Mouse (Mus musculus) NIH3T3 (cell line): ENCODE data around the gene Ufc1.
A peak's percentile ranks its signal among the peaks of the same experiment; 100 is the strongest.
"Not testable (repeated sequence)": the region's sequence is repeated elsewhere in the genome, so short reads cannot be mapped to it uniquely, and the experiment has no call there.

Experiments used
- DNase-seq: peaks from one replicate; pipeline ENCODE4 v3.0.0-alpha.2; 2012; ENCODE audit warnings: low read depth

Gene Ufc1

DNA sequence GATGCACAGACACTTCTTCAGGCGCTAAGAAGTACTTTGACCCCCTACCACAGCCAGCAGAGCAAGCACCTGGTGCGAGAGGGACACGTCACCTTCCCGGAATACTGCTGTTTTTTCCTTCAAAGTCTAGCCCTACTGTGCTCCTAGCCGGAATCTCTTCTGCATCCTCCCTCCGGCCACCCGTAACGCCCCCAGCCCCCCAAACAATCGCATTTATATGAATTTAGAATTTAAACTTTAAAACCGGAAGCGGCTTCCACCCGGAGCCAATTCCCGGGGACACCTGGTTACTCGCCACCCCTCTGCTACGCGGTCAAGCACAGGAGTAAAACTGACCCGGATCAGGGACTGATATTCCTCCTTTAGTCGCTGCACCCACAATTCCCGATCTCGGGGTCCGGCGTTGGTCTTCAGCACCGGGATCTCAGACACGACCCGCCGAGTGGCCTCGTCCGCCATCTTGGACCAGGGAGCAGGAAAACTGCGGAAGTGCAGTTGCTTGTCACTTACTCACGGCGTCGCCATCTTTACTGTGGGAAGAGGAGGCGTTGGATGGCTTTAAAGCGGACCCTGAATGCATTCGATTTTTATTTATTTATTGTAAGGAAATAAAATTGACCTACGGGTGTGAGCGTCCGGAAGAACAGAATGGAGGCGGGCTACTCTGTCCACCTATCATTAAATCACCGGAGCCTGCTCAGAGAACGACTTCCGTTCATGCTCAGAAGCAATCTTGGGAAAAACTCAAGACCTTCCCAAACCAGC lies at the start of gene Ufc1:
Gene Ufc1 (minus strand): TSS at position 727 of the 765 bp plus-strand sequence.
- DNase-seq: peak; percentile 94

DNA sequence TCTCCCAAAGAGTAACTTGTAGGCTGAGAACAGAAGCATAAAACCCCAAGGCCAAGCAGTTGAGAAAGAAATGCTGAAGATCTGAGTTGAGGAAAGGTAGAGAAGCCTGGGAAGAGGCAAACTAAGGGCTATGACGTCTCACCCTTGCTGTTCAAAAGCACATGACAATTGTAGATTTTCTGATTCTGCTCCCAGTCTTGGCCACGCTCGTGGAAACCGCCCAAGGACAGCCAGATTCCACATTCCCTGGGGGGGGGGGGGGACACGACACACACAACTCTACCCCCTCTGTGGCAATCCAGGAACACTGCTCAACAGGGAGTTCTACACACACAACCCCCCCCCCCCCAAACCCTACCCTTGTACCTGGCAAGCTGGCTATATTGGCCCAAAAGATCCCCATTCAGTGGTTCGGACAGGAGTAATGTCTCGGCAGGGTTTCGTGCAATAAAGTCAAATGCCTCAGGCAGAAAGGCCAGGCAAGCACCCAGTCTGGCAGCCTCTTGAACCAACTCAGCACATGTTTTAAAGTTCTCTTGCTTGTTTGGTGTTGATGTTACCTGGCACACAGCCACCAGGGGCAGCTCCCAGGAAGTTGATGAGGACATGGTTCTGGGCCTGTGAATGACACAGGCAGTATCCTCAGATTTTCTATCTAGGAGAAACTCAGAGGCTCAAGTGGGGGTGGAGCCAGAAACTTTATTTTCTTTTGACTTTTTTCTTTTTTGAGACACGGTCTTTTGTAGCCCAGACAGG lies 49.3 kb upstream of the Ufc1 start:
- peak; percentile 81 for DNase-seq

GRCm38 (mm10) chr1:171342262-171343207 lies 47.7 kb upstream of the Ufc1 start:
- DNase-seq: no peak

DNA sequence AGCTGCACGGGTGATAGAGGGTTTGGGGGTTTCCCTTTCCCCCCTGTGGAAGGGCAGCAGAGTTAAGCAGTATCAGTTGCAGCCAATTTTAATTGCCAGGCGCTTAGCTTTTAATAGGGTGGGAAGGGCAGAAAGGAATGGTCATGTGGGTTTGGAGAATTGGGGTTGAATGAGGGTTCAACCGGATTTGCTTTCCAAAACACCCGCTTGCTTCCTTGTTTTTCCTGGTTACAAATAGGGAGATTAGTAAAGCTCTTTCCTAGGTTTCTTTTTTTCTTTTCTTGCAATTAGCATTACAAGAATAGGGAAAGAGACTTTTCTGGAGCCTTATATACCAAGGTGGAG lies 35.4 kb upstream of the Ufc1 start:
- DNase-seq: peak; percentile 52

DNA sequence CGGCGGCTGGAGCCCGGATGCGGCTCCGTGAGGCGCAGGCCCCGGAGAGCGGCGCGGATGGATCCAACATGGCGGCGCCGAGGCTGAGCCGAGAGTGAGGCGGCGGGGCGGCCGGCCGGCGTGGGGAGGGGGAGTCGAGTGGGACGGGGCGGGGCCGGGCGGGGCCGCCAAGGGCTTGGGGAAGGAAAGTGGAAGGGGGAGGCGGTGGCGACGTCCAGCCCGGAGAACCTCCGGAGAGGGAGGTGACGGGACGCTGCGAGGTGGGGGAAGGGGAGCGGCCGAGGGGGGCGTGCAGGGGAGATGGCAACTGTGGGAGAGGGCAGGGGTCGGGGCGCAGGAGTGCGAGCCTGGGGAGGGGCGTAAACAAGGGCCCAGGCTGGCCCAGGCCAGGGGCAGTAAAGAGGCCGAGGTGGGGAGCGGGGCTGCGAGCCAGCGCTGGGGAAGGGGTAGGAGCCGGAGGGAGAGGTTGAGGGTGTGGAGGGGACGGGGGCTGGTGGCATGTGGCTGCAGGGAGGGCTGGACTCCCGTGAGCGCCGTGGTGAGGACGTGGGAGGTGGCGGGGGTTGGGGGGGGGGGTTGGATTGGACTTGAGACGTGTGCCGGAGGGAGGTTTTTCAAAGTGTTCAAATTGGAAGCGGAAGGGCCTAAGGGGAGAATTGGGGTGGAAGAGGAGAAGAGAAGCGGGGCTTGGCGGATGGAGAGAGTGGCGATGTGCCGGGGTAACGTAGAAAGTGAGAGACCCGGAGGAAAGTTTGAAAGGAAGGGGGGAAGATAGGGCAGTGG lies 34.8 kb upstream of the Ufc1 start:
- peak; percentile 56 for DNase-seq

DNA sequence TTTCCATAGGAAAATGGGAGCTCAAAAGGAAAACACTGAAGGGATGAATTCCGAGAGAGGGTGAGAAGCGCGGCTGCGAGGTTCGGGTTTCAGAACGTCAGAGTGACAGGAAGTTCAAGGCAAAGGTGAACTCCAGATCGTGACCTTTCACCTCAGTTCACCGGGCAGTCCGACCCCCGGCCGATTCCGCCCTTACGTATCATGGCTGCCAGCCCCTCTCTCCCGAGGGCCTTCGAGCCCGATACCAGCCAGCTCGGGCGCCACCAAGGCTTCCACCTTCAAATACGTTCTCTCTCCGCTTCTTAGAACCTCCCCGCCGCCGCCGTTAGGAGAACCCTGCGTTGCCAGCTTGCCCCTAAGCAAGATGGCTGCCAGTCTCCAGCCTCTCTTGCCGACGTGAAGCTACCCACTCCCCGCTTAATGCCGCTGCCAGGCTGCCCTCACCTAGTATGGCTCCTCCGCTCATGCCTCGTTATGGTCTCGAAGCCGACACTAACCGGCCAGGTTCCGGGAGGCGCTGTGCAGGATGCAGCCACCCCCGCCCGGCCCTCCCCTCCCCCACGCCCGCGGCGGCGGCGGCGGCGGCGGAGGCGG lies 34.1 kb upstream of the Ufc1 start, which contains the start of gene Dedd:
Gene Dedd (plus strand): TSS at position 307 of the 594 bp plus-strand sequence.
- DNase-seq: peak; percentile 96

- DNase-seq: peak; percentile 61
Observed at GRCm38 (mm10) chr1:171328244-171328643, 33.4 kb upstream of the Ufc1 start.

DNA sequence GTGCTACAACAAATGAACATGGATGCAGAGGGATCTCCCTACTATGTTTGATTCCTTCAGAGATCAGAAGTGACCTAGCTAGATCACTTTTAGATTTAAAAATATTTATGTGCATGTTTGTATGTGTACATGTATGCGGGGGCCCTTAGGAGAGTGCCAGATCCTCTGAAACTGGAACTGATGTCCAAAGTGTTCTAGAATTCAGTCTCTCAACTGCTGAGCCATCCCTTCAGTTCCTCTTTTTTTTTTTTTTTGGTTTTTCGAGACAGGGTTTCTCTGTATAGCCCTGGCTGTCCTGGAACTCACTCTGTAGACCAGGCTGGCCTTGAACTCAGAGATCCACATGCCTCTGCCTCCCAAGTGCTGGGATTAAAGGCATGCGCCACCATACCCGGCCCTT lies 31.8 kb upstream of the Ufc1 start:
- not testable (repeated sequence) for DNase-seq

DNA sequence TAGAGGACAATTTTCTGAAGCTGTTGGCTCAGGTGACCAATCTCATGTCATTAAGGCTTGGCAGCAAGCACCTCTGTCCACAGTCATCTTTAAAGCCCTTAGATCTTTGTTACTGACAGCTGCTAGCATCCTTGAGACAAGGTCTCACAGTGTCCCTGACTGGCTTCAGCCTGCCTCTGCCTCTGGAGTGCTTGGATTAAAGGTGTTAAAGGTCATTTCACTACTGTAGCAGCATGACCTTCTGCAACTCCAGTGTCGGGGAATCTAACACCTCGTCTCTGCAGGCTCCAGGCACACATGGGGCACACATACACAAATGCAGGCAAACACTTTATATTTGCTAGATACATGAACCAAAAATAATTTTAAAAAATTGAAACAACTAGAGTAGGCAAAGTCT lies 30.7 kb upstream of the Ufc1 start:
- no peak for DNase-seq

DNA sequence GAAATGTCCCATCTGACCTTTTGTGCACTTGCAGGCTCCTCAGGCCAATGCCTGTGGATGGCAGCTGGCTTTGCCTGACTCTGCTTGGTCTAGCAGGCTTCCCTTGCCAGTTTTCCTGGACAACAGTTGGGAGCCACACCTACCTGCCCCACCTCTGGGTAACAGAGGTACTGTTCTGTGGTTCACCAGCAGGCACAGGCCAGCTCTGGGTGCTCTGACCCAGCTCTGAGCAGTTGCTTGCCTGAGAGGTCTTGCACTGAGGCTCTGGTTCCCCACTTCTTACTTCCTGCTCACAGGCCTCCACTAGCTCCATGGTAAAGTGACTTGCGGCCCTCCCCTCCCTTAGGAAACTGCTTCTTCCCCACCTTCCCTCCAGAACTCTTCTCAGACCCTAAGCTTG lies 27.2 kb upstream of the Ufc1 start:
- no peak for DNase-seq

DNA sequence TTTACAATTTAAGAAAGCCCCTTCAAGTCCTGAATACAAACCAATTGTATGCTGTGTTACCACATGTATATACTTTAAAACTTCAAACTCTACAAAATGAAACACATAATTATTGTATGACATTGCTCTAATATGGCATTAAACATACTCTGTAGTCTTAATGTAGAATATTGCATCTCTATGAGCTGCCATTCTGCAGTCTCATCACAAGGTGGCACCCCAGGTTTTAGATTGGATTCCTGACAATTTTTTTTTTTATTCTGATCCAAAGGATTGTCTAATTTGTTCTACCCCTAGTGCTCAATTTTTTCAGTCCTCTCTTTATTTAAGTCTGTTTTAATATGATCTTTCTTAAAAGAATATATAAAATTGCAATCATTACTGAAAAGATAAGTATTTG lies 26.6 kb upstream of the Ufc1 start:
- DNase-seq: peak; percentile 75

GRCm38 (mm10) chr1:171320151-171320550 lies 25.3 kb upstream of the Ufc1 start:
- DNase-seq: no peak

GRCm38 (mm10) chr1:171319748-171320147 lies 24.9 kb upstream of the Ufc1 start:
- no peak for DNase-seq

GRCm38 (mm10) chr1:171309321-171309720 lies 14.5 kb upstream of the Ufc1 start:
- DNase-seq: peak; percentile 56

- not testable (repeated sequence) for DNase-seq
Observed at GRCm38 (mm10) chr1:171306157-171306556, 11.3 kb upstream of the Ufc1 start.

GRCm38 (mm10) chr1:171298226-171298625 lies 3.4 kb upstream of the Ufc1 start:
- no peak for DNase-seq

- no peak for DNase-seq
Observed at GRCm38 (mm10) chr1:171295063-171295402, 209 bp upstream of the Ufc1 start.

- peak; percentile 55 for DNase-seq
Observed at GRCm38 (mm10) chr1:171293906-171294297, 922 bp downstream of the Ufc1 start.

DNA sequence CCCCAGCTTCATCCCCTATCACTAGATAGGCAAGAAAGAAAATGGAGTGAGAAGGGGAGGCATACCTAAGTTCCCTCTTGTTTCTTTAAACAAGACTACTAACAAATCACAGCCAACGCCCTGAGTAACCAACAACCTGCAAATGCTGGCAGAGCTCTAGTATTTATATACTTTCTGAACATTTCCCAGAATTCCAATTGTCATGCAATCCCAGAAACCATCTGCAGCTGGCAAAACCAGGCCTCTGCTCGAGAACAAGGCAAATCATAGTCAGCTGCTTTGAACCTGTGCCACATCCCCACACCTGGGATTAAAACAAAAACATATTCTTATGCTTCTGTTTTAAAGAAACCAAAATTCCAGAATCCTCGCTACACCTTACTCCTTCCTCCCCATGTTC lies 1.5 kb downstream of the Ufc1 start:
- peak; percentile 78 for DNase-seq

- DNase-seq: no peak
Observed at GRCm38 (mm10) chr1:171288328-171288727, 6.5 kb downstream of the Ufc1 start.
